Mouse (Mus musculus) forelimb bud, embryonic 11.5 days (tissue): Measurements from ENCODE around the gene Elf2.

Source experiments
- DNase-seq: peaks from one replicate; pipeline ENCODE4 v3.0.0-alpha.2; 2012; ENCODE audit warnings: low read depth, low spot score

Elf2 gene

GRCm38 (mm10) chr3:51278433-51278832 is 62.0 kb downstream of the Elf2 start:
- no peak for DNase-seq

GRCm38 (mm10) chr3:51277201-51278150 is 63.0 kb downstream of the Elf2 start:
- peak; percentile 74 for DNase-seq

DNA sequence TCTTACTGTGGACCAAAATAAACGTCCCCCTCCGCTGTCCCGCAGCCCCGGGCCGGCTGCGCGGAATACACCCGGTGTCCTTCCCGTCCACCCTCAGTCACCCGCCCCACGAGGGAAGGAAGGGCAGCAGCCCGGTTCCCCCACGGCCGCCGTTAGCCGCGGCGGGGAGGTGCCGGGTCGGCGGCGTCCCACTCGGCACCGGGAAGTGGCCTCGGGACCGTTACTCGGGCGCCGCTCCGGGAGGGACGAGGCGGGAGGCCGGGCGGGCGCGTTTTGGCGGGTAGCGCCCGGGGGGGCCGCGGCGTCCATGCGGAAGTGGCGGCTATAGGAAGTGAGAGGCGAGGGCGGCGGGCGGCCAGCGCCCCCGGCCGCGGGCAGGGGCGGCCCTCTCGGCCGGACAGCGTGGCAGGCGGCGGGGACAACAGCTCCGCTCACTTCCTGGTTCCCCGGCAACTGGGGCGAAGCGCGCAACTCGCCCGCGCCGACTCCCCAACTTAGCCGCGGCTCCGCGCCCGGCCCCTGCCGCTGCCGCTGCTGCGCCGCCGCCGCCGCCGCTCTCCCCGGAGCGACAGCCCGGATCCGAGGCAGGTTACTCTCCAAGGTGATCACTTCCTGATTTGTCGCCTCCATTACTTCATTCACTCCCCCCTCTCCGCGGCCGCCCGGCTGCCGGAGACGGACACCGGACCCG is 63.9 kb downstream of the Elf2 start:
- peak; percentile 7 for DNase-seq

- DNase-seq: peak; percentile 98
Observed at GRCm38 (mm10) chr3:51275956-51276398, 64.5 kb downstream of the Elf2 start.

- no peak for DNase-seq
Observed at GRCm38 (mm10) chr3:51270069-51270817, 70.2 kb downstream of the Elf2 start.

DNA sequence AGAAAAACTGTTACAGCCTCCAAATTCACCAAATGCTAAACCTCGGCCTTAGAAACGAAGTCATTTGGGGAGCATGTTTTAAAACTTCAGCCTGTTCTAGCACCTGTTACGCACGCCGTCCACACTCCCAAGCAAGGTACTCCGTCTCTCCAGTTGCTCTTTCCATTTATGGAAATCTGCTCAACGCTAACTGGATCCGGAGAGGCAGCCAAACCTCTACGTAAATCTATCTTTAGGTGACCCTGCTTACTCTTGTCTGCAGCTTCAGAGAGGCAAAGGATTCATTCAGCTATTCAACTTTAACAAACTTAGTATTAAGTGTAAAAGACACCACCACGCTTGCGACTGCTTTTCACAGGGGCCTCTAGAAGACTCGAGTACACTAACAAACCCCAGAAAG is 72.0 kb downstream of the Elf2 start:
- DNase-seq: no peak

DNA sequence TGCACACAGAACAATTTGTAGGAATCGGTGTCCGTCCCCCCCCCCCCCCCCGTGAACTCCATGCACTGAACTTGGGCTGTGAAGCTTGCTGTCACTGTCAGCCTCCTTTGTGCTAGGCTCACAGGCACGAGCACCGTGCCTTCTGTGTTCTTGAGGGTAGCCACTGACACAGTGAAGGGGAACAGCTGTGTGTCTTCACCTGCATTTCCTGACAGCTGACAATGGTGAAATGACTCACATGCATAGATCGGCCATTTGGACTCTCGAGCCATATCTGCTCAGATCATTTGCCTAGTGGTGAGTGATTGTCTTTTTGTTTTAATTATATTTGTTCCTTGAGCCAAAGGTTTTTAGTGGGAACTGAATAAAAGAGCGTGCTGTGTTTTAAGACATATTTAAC is 77.5 kb downstream of the Elf2 start:
- no peak for DNase-seq

DNA sequence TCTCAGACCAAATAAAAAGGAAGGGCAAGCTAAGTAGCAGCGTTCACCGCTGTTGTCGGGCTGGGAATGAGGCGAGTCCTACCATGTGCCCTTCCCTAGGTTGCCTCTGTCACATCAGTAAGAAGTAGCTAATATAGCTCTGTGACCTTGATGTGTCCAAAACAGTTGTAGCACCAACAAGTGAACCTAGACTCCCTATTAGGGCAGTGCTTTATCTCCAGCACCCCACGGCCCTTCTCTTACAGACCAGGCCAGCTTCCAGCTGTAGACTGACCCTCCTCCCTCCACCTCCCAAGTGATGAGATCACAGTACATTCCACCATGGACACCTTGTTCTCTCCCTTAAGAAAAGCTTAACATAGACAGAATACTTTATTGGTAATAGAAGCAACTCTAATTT is 82.4 kb downstream of the Elf2 start:
- no peak for DNase-seq

- no peak for DNase-seq
Observed at GRCm38 (mm10) chr3:51256450-51256849, 84.0 kb downstream of the Elf2 start.

DNA sequence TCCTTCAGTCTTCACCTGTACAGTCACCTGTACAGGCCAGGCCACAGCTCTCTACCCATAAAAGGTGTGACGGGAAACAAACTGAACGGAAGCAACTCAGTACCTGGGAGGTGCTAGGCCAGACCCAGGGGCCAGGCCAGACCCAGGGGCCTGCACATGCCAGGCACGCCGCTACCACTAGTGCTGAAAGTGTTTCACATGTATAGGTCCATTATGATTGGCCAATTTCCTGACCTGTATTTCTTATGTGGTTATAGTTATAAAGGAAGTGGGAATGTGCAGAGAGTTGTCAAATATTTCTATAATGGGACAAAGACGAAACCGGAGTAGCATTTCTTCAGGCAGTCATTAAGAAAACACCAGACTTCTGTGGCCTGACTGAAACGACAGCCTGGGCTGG is 85.7 kb downstream of the Elf2 start:
- no peak for DNase-seq

- DNase-seq: no peak
Observed at GRCm38 (mm10) chr3:51252689-51253402, 87.6 kb downstream of the Elf2 start.

GRCm38 (mm10) chr3:51252223-51252622 is 88.2 kb downstream of the Elf2 start:
- no peak for DNase-seq

DNA sequence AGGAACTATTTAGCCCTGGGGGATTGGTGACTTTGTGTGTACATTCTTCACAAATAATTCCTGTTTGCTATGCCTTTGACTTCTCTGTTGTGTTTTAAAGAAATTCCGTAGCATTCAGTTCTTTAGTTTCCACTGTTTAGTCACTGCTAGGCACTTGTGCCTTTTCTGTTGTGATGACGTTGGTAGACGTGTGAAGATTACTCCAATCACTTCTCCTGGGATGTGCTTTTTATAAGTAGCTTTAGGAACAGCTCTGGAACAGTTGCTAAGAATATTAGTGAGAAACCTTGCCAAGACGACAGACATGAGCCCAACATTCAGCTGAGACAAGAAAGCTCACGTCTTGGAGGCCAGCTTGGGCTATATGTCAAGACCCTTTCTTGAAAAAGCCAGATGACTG is 89.4 kb downstream of the Elf2 start:
- DNase-seq: no peak

- DNase-seq: no peak
Observed at GRCm38 (mm10) chr3:51249866-51250265, 90.6 kb downstream of the Elf2 start.

- DNase-seq: no peak
Observed at GRCm38 (mm10) chr3:51249460-51249859, 91.0 kb downstream of the Elf2 start.

GRCm38 (mm10) chr3:51248600-51248999 is 91.9 kb downstream of the Elf2 start:
- DNase-seq: no peak

DNA sequence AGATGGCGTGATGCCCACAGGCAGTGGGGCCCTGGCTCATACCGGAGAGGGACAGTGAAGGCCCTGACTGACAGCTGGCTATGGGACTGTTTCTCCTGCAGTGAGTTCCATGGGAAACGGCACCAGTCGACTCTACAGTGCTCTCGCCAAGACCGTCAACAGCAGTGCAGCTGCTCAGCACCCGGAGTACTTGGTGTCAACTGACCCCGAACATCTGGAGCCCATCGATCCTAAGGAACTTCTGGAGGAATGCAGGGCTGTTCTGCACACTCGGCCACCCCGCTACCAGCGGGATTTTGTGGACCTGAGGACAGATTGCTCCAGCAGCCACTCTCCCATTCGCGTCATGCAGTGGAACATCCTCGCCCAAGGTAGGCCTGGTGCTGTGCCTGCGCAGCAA is 92.8 kb downstream of the Elf2 start:
- DNase-seq: peak; percentile 62

DNA sequence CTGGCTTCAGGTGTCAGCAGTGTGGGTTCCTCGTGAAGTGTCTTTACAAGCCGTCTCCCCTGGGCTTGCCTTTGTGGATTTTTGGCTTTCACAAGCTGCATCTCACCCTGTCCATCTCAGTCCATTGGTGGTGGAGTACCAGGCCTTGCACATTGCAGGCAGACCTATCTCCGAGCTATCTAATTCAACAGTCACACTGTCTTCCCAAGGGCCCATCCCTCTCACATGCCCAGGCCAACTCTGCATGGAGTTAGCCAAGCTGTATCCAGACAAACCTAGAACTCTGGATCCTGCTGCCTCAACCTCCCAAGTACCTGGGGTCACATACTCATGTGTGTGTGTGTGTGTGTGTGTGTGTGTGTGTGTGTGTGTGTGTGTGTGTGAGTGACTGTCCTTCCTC is 100.9 kb downstream of the Elf2 start:
- DNase-seq: no peak

- DNase-seq: no peak
Observed at GRCm38 (mm10) chr3:51238515-51238914, 101.9 kb downstream of the Elf2 start.

DNA sequence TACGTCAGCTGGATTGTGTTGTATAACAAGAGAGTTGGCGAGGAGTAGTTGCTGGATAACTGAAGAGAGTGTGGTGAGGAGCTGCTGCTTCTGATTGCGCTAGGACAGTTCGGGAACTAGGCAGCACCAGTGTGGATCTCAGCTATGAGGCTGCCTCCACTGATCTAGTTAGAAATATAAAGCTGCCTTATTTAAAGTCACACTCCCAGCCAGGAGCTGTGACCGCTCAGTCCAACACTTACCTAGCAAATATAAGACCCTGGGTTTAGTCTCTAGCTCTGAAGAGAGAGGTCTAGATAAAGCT is 105.8 kb downstream of the Elf2 start:
- DNase-seq: no peak

DNA sequence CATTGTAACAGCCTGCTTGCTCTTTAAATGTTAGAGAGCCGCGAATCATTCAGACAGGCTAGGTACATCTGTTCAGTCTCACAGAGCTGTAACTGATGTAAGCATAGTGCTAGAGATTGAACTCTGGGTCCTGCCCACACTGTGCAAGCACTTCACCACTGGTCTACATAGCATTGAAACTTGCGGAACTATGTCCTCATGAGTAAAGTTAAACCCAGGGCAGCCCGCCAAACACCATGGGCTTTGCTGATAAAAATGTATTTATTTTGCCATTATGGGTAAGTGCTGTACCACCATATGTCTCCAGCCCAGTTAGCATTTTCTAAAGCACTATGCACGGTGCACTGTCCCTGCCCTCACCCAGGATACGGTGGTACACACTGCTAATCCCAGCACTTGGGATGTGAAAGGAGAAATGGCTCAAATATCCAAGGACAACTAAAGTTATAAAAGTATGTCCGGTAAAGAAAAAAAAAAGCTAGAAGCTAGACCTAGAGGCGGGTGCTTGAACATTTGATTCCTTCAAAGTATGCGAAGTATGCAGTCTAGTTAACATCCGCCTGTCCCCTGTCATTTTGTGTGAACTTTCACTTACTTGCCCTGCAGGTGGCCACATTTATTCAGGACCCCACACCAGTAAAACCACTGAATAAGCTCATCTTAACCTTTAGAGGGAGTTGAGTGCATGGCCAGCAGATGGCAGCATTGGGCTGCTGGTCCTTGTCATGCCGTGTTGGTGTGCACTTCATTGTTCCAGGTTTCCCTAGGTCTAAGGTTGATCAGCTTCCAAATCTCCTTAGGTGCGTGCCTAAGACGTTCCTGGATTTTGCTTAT is 106.3 kb downstream of the Elf2 start:
- DNase-seq: peak; percentile 93
